Mouse (Mus musculus) lung, postnatal 0 days (tissue): ENCODE measurements around the gene Sspo. TPM values are rescaled to one million over a fixed set of nuclear protein-coding genes. Genes with fewer than 3 reads are reported as not detected.

Experiments used
- ATAC-seq: fragments of 200-750 bp; cut with Nextera tagmentation; 2 replicates; pipeline ENCODE4 v1.8.0; 2017; ENCODE audit warnings: moderate library complexity
- DNase-seq: peaks from one replicate; pipeline ENCODE4 v3.0.0-alpha.2; 2016; ENCODE audit warnings: low spot score
- H3K27ac ChIP-seq: fragments of 300-500 bp; sonication (generic); 2 replicates; pipeline ENCODE4 v1.5.1; 2014; ENCODE audit warnings: antibody characterized with exemption, mild to moderate bottlenecking, low read length, mixed read lengths
- H3K27me3 ChIP-seq: fragments of 300-500 bp; sonication (generic); replicated peaks from 2 replicates; pipeline ENCODE4 v1.6.1; 2014; ENCODE audit warnings: low read length, mixed read lengths; ENCODE audit not compliant: insufficient read depth
- H3K36me3 ChIP-seq: fragments of 300-500 bp; sonication (generic); 2 replicates; pipeline ENCODE4 v1.6.1; 2014; ENCODE audit warnings: low read length, mixed read lengths; ENCODE audit not compliant: insufficient read depth
- H3K4me1 ChIP-seq: fragments of 300-500 bp; sonication (generic); 2 replicates; pipeline ENCODE4 v1.6.1; 2014; ENCODE audit warnings: antibody characterized with exemption, low read depth, low read length, mixed read lengths; ENCODE audit not compliant: insufficient read depth
- H3K4me2 ChIP-seq: fragments of 300-500 bp; sonication (generic); replicated peaks from 2 replicates; pipeline ENCODE4 v1.6.1; 2014; ENCODE audit warnings: low read depth, mild to moderate bottlenecking, low read length, moderate library complexity, mixed read lengths
- H3K4me3 ChIP-seq: fragments of 300-500 bp; sonication (generic); 2 replicates; pipeline ENCODE4 v1.5.1; 2014; ENCODE audit warnings: low read depth, low read length
- H3K9ac ChIP-seq: fragments of 300-500 bp; sonication (generic); replicated peaks from 2 replicates; pipeline ENCODE4 v1.6.1; 2014; ENCODE audit warnings: low read depth, mild to moderate bottlenecking
- H3K9me3 ChIP-seq: fragments of 300-500 bp; sonication (generic); 2 replicates; pipeline ENCODE4 v1.6.1; 2016; ENCODE audit warnings: low read length, mixed read lengths
- CTCF ChIP-seq: IDR thresholded peaks from 2 replicates; pipeline ENCODE4 v1.5.1; 2016; ENCODE audit warnings: antibody characterized with exemption, mild to moderate bottlenecking
- EP300 ChIP-seq: IDR thresholded peaks from 2 replicates; pipeline ENCODE4 v1.6.1; 2016; ENCODE audit warnings: antibody characterized with exemption, mild to moderate bottlenecking, control low read depth
- WGBS: fragments of 180-500 bp; shearing (Covaris S2); extraction: QIAGEN DNeasy Blood & Tissue Kit; methylation state at CpG from one replicate; pipeline ENCODE4 v1.1.7; 2014; 5-methylcytosine and 5-hydroxymethylcytosine counted together
- polyA plus RNA-seq: library from polyadenylated mRNA; unstranded; fragments of >200 nt; fragmentation: Nextera tagmentation; extraction: Ambion mirVana; gene quantifications from 2 replicates; pipeline ENCODE4 v1.2.1, GENCODE M21; 2015

Gene Sspo
- polyA plus RNA-seq, 1 experiment from 2014 or later: 0.64 TPM

- H3K27me3 ChIP-seq: no peaks in the 10 kb centered on the region
- no peak for ATAC-seq
- H3K4me1 ChIP-seq: peaks cover 5% of the 10 kb centered on the region; the same call in 1 of the 2 replicates
- 79% methylated on average over 3 of the region's 3 CpGs for WGBS
- DNase-seq: no peak
- TF ChIP-seq CTCF (no peak), EP300 (no peak)
- H3K36me3 ChIP-seq: peaks cover 6% of the 10 kb centered on the region; the same call in 1 of the 2 replicates
- H3K9me3 ChIP-seq: no peaks in the 10 kb centered on the region
- no peak overlapping the region for H3K4me2 ChIP-seq
- no peak overlapping the region for H3K4me3 ChIP-seq
- no peak overlapping the region for H3K27ac ChIP-seq
- H3K9ac ChIP-seq: no peak overlapping the region
Observed at GRCm38 (mm10) chr6:48446896-48447295, 1.1 kb upstream of the Sspo start.

- peaks cover 2% of the 10 kb centered on the region; the same call in 1 of the 2 replicates for H3K4me1 ChIP-seq
- TF ChIP-seq CTCF (no peak), EP300 (peak; percentile 44; the same call in 1 of the 2 replicates)
- WGBS: 47% methylated on average over 7 of the region's 7 CpGs
- ATAC-seq: no peak
- no peaks in the 10 kb centered on the region for H3K27me3 ChIP-seq
- DNase-seq: peak; percentile 62
- H3K27ac ChIP-seq: no peak overlapping the region
- no peak overlapping the region for H3K4me2 ChIP-seq
- no peak overlapping the region for H3K4me3 ChIP-seq
- H3K9me3 ChIP-seq: no peaks in the 10 kb centered on the region
- no peaks in the 10 kb centered on the region for H3K36me3 ChIP-seq
- H3K9ac ChIP-seq: no peak overlapping the region
Observed at GRCm38 (mm10) chr6:48448527-48448926, 498 bp downstream of the Sspo start.

GRCm38 (mm10) chr6:48452151-48452550 is 4.1 kb downstream of the Sspo start:
- DNase-seq: no peak
- H3K9ac ChIP-seq: no peak overlapping the region
- 62% methylated on average over 1 of the region's 1 CpGs for WGBS
- no peak for ATAC-seq
- H3K36me3 ChIP-seq: no peaks in the 10 kb centered on the region
- H3K9me3 ChIP-seq: no peaks in the 10 kb centered on the region
- TF ChIP-seq EP300 (no peak), CTCF (no peak)
- H3K4me3 ChIP-seq: no peak overlapping the region
- H3K4me1 ChIP-seq: no peaks in the 10 kb centered on the region
- no peak overlapping the region for H3K27ac ChIP-seq
- H3K27me3 ChIP-seq: no peaks in the 10 kb centered on the region
- no peak overlapping the region for H3K4me2 ChIP-seq

GRCm38 (mm10) chr6:48452771-48453170 is 4.7 kb downstream of the Sspo start:
- H3K4me2 ChIP-seq: no peak overlapping the region
- DNase-seq: no peak
- ATAC-seq: no peak
- H3K4me3 ChIP-seq: no peak overlapping the region
- no peaks in the 10 kb centered on the region for H3K9me3 ChIP-seq
- WGBS: 58% methylated on average over 3 of the region's 3 CpGs
- no peak overlapping the region for H3K9ac ChIP-seq
- no peaks in the 10 kb centered on the region for H3K27me3 ChIP-seq
- TF ChIP-seq EP300 (no peak), CTCF (no peak)
- H3K4me1 ChIP-seq: no peaks in the 10 kb centered on the region
- no peaks in the 10 kb centered on the region for H3K36me3 ChIP-seq
- no peak overlapping the region for H3K27ac ChIP-seq

GRCm38 (mm10) chr6:48464966-48465679 is 17.1 kb downstream of the Sspo start:
- WGBS: 83% methylated on average over 13 of the region's 13 CpGs
- no peak for ATAC-seq
- no peak overlapping the region for H3K27ac ChIP-seq
- no peaks in the 10 kb centered on the region for H3K9me3 ChIP-seq
- H3K4me3 ChIP-seq: no peak overlapping the region
- no peak for DNase-seq
- TF ChIP-seq CTCF (no peak), EP300 (no peak)
- H3K4me1 ChIP-seq: no peaks in the 10 kb centered on the region
- H3K9ac ChIP-seq: no peak overlapping the region
- no peaks in the 10 kb centered on the region for H3K27me3 ChIP-seq
- no peaks in the 10 kb centered on the region for H3K36me3 ChIP-seq
- no peak overlapping the region for H3K4me2 ChIP-seq

- DNase-seq: no peak
- Histone ChIP-seq H3K4me3 (no peak overlapping the region), H3K27me3 (no peaks in the 10 kb centered on the region), H3K27ac (no peak overlapping the region), H3K9ac (no peak overlapping the region), H3K4me2 (no peak overlapping the region), H3K9me3 (no peaks in the 10 kb centered on the region), H3K36me3 (no peaks in the 10 kb centered on the region), H3K4me1 (no peaks in the 10 kb centered on the region)
- ATAC-seq: no peak
- WGBS: 24% methylated on average over 6 of the region's 6 CpGs
- TF ChIP-seq CTCF (no peak), EP300 (no peak)
Observed at GRCm38 (mm10) chr6:48466715-48467114, 18.7 kb downstream of the Sspo start.
